Mouse (Mus musculus) layer of hippocampus, adult 2 months (tissue): ENCODE measurements around the gene Tbc1d2b. TPM values are rescaled to one million over a fixed set of nuclear protein-coding genes. Genes with fewer than 3 reads are reported as not detected.

ENCODE experiments used
- DNase-seq, 2 experiments: peaks; one replicate each; pipeline ENCODE4 v3.0.0; 2022; ENCODE audit warnings: low spot score in 2 of 2
- H3K27ac ChIP-seq: fragments of 200-600 bp; 2 replicates; pipeline ENCODE4 v1.8.1; 2022
- H3K4me3 ChIP-seq: fragments of 200-600 bp; 2 replicates; pipeline ENCODE4 v1.8.1; 2022; ENCODE audit warnings: mild to moderate bottlenecking
- CTCF ChIP-seq: fragments of 200-600 bp; conservative IDR thresholded peaks from 2 replicates; pipeline ENCODE4 v1.8.1; 2022; ENCODE audit warnings: antibody characterized with exemption, mild to moderate bottlenecking, moderate library complexity
- total RNA-seq, 2 experiments: library from RNA; stranded (reverse); gene quantifications; 2 replicates each; pipeline ENCODE4 v1.2.3; 2021

The Tbc1d2b gene
- total RNA-seq, 2 experiments from 2014 or later = 9.5 to 9.7 TPM

DNA sequence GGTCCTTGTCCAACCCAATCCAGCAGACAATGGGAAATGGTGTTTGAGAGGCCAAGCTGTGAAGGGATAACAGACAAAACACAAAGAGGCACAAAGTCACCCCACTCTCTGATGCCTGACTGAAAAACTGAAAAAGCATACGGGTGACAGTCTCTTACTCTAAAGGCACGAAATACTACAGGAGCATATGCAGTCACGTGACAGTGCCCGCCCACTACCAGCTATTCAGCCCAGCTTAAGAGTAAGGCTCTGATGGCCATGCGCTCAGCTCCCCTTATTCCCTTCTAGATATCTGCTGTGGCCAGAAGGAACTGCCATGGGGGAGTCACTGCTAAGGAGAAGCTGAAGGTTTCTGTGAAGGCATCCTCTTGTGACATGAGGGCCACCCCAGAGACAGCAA is 24.8 kb downstream of the Tbc1d2b start:
- DNase-seq = no peak
- TF ChIP-seq CTCF = no peak
- H3K4me3 ChIP-seq = no peak overlapping the region
- no peak overlapping the region for H3K27ac ChIP-seq

DNA sequence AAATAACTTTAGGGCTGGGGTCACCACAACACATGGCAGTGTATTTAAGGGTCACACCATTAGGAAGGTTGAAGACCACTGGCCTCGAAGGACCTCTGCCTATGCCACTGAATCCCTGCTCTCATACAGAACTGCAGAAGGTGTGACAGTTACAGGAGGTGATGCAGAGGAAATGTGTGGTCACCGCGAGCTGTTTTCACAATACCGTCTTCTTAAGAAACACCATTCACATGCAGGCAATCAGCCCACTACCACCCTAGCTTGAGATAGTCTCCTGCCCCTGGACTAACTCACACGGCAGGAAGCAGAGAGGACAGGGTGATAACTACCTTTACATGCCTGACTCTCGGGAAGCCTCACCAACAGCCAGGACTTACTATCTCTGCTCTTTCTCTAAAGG is 25.4 kb downstream of the Tbc1d2b start:
- H3K4me3 ChIP-seq = no peak overlapping the region
- H3K27ac ChIP-seq = no peak overlapping the region
- TF ChIP-seq CTCF = no peak
- no peak for DNase-seq

DNA sequence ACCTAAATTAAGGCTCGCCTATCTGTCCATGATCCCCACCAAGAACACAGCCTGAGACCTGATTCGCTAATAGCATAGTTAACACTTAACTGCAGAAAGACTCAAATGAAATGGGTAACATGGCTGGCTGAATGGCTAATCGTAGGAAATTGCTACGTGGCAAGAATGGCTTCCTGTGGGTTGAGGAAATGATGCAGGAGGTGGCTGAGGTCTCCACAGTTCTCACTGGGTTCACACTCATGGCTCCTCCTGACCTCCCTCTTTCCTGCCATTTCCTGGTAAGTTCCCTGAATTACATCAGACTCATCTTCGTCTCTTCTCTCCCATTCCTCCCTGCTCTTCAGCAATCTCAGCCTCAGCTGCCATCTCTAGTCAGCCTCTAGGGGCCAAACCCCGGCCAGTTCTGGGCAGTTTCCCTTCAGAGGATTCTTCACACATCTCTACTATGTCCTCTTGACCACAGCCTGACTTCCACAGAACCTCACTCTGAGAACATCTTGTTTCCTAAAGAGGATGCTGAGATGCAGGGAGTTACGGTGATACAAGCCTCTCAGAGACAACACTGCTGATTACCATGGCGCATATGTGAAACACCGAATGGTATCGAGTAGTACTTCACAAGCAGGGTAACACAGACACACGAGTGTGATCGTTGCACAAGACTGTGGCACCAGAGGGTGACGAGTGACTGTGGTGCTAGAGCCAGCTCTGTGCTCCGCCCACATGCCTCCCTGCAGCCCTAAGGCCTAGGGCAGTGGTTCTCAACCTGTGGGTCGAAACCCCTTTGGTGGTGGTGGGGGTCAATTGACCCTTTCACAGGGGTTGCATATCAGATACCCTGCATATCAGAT is 26.1 kb downstream of the Tbc1d2b start:
- H3K27ac ChIP-seq = no peak overlapping the region
- no peak overlapping the region for H3K4me3 ChIP-seq
- peak; percentile 23; the same call in 1 of the 2 replicates for TF ChIP-seq CTCF
- DNase-seq = no peak

DNA sequence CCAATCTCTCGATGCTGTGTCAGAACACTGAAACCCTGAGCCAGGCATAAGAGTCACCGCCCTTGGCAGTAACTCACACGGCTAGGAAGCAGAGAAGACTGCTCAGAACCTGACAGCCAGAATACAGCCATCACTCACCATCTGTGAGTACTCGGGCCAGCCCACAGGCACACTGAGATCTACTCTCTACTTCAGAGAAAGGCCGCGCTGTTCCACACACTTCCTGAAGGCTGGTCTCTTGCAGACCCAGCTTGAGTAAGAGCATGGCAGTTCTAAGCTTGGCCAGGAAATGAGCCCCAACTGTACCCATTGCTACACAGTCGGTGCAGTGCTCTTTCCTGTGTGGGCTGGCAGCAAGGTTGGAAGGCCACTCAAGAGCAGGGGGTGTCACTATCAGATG is 27.7 kb downstream of the Tbc1d2b start:
- Histone ChIP-seq H3K27ac (no peak overlapping the region), H3K4me3 (no peak overlapping the region)
- no peak for TF ChIP-seq CTCF
- DNase-seq = no peak

DNA sequence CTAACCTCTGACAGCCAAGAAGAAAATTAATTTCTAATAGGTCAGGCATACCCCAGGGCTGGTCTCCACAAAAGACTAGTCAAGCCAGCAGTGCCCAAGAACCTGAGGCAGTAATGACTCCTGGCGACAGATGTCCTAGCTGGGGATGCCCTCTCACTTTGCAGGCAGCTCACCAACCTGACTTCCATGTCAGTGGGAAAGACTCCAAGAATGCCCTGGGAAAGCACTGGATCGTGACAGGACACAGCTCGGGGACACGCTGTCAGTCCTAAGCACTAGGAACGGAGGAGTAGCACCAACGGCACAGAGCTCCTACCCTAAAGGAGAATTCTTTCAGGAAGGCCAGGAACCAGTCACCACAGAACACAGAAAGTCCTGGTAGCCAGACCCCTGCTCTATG is 28.3 kb downstream of the Tbc1d2b start:
- H3K27ac ChIP-seq = no peak overlapping the region; the same call in 1 of the 2 replicates
- no peak for DNase-seq
- no peak for TF ChIP-seq CTCF
- H3K4me3 ChIP-seq = no peak overlapping the region

DNA sequence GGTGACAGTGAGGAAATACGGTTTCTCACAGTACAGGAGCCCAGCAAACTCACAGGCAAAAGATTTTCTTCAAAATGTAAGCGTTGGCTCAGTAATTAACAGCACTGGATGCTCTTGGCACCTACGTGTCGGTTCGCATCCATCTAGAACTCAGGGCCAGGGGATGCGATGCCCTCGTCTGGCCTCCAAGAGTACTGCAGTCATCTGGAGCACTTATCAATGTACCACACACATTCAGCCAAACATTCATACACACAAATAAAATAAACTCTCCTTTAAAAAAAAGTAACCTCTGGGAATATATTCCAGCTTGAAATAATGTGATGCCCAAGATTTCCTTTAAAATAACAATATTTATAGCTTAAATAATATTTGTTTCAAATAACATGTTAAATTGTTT is 29.0 kb downstream of the Tbc1d2b start:
- DNase-seq = no peak
- H3K4me3 ChIP-seq = no peak overlapping the region
- H3K27ac ChIP-seq = no peak overlapping the region
- TF ChIP-seq CTCF = peak; percentile 71

DNA sequence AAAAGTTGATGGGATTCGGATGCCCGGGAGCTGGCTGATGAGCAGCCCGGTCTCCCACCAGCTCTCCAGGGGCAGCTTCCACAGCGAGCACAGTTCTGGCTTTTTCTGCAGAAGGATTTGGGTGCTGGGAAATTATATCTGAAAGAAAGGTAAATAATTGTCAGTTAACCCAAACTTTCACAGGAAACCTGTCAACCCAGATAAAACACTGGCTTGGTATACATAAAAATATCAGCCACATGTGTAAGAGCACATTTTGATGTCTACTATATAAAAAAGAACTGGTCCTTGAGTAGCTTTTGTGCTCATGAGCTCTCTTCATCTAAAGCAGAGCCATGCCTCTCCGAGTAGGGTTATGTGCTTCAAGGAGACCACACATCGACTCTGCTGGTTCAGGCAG is 29.6 kb downstream of the Tbc1d2b start:
- no peak for TF ChIP-seq CTCF
- peak overlapping the region; percentile 32; the same call in 1 of the 2 replicates for H3K27ac ChIP-seq
- no peak overlapping the region for H3K4me3 ChIP-seq
- no peak for DNase-seq

DNA sequence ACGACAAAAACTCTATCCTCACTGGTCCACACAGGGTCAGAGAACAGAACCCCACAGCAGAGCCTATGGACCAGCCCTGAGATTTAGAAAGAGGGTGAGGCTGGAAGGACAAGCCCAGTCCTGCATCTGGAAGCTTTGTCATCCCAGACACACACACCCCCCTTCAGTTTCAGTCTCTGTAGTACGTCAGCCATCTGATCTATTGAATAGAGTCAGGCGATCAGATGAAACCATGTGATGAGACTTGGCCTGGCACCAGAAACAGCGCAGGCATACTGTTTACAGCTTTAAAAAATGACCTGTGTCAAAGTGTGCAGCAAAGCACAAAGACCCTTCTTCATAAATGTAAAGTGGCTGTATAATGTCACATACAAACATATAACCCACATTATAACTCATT is 30.0 kb downstream of the Tbc1d2b start:
- no peak for TF ChIP-seq CTCF
- Histone ChIP-seq H3K27ac (peak overlapping the region; percentile 32; the same call in 1 of the 2 replicates), H3K4me3 (no peak overlapping the region)
- no peak for DNase-seq

DNA sequence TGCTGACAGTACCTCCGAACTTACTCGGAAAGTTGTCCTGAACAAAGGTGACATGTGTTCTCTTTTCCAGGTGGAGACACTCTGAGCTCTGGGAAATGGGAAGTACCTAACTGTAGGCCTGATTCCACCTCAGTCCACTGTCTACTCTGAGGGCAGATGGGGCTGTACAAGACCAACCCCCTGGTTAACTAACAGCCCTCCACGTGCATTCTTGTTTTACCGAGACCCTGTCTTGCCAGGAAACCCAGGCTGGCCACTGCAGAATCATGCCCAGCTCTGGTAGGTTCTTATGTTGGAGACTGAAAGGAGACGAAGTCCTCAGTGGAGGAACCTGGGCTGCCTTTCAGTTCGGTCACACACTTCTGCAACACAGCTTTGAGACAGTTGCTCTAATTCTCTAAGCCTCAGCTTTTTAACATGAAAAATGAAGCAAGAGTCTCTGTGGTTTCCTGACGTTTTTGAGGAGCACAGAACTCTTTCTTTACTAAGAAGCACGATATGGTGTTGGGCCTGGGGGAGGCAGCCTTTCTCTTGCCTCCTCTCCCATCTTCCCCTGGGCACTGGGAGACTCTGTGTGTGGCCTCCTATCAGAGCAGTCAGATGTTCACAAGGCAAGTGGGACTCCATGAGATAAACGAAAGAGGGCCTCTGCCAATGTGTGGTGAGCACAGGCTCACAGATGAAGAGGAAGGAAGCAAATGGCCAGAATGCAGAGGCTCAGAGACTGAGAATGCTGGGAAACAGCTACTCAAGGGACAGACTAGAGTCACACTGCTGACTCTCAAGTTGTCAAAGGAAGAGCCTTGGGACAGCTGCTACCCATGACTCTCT is 33.2 kb downstream of the Tbc1d2b start:
- no peak for DNase-seq
- no peak overlapping the region for H3K27ac ChIP-seq
- no peak for TF ChIP-seq CTCF

DNA sequence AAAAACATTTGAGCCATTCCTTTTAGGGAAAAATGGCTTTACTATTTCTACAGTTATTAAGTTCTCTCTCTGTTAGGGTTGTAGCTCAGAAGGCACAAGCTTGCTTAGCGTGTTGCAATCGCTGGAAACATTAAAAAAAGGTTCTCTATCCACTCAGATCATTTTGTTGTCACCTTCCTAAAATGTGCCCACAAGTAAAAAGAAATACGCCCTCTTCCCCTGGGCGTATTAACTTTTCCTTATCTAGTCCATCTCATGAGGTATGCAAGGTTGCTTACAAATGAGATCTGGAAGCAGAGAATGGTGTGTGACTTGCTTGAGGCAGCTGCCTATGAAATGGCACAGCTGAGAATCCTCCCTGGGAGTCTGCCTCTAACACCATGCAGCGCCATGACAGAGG is 33.8 kb downstream of the Tbc1d2b start:
- Histone ChIP-seq H3K27ac (no peak overlapping the region), H3K4me3 (no peak overlapping the region)
- no peak for TF ChIP-seq CTCF
- DNase-seq = no peak

More for the DNA sequence above, 33.2 kb downstream of the Tbc1d2b start:
- no peak overlapping the region for H3K4me3 ChIP-seq

DNA sequence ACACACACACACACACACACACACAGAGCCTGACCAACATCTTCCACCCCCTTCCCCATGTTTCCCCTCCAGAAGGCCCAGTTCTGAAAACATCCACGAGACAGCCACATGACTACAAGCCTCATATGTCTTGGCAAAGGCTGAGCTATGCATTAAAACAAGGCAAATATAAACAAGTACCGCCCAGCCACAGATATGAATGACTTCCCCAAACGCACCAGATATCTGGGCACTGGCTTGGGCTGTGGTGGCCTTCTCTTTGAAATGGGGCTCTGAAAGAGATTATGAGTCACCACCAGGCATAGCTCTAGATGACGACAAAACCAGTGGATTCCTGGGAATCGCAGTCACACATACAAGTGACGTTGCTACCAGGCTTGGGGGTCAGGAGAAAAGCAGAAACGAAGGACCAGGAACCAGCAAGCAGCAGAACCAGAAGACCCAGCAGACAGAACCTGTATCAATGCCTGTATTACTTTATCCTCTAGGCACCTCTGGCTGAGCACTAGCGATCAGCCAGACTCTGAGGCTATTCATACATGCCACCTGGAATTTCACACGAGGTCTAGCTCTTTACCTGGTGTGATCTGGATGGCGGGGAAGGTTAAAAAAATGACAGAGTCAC is 35.2 kb downstream of the Tbc1d2b start:
- no peak for TF ChIP-seq CTCF
- no peak for DNase-seq
- no peak overlapping the region for H3K4me3 ChIP-seq
- H3K27ac ChIP-seq = no peak overlapping the region

DNA sequence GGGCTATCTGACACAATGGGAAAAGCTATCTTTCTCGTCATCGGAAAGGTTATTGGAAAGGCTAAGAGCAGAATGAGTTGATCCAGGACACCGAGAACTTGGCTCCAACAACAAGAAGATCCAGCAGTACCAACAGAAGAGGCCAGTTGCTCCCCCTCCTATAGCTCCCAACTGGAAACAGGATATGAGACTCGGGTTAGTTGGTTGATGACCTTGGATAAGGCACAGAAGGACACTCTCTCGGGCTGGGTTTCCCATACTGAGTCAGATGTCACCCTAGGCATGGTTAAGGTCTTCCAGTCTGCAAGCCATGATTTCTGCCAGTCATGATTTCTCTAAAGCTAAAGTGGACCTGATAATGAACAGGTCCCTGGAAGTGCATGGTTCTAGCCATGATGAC is 35.8 kb downstream of the Tbc1d2b start:
- DNase-seq = no peak
- no peak overlapping the region for H3K27ac ChIP-seq
- H3K4me3 ChIP-seq = no peak overlapping the region
- no peak for TF ChIP-seq CTCF

DNA sequence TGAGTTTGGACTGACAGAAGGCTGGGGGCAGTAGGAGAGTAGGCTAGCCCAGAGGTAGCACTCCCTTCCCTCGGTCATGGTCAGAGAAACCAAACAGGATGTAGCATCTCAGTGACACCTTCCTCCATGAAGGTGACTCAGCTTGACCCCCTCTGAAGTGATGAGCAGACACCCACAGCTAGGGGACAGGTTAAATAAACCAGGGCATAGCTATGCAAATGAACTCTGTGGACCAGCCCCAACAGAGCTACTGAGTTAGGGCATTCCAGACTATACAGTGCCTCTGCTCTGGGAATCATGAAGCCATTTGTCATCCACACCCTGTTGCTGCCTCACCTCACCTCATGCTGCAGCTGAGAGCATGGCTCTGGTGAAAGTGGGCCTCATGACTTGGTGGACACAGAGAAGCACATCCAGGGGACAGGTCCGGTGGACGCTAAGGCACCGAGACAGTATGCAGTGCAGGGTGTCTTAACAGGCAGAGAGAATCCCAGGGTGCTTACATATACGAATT is 36.6 kb downstream of the Tbc1d2b start:
- TF ChIP-seq CTCF = no peak
- DNase-seq = no peak
- Histone ChIP-seq H3K27ac (no peak overlapping the region), H3K4me3 (no peak overlapping the region)
